Mouse (Mus musculus) lung, postnatal 0 days (tissue): ENCODE measurements at regions not wholly inside any gene's neighbourhood (a gene's known extent, or its start where the extent isn't known, plus 50 kb on each side); places are given as distances from the start of the nearest gene placed in this dataset.

Source experiments
- ATAC-seq: fragments of 200-750 bp; cut with Nextera tagmentation; 2 replicates; pipeline ENCODE4 v1.8.0; 2017; ENCODE audit warnings: moderate library complexity
- DNase-seq: peaks from one replicate; pipeline ENCODE4 v3.0.0-alpha.2; 2016; ENCODE audit warnings: low spot score
- H3K27ac ChIP-seq: fragments of 300-500 bp; sonication (generic); 2 replicates; pipeline ENCODE4 v1.5.1; 2014; ENCODE audit warnings: antibody characterized with exemption, mild to moderate bottlenecking, low read length, mixed read lengths
- H3K27me3 ChIP-seq: fragments of 300-500 bp; sonication (generic); replicated peaks from 2 replicates; pipeline ENCODE4 v1.6.1; 2014; ENCODE audit warnings: low read length, mixed read lengths; ENCODE audit not compliant: insufficient read depth
- H3K36me3 ChIP-seq: fragments of 300-500 bp; sonication (generic); 2 replicates; pipeline ENCODE4 v1.6.1; 2014; ENCODE audit warnings: low read length, mixed read lengths; ENCODE audit not compliant: insufficient read depth
- H3K4me1 ChIP-seq: fragments of 300-500 bp; sonication (generic); 2 replicates; pipeline ENCODE4 v1.6.1; 2014; ENCODE audit warnings: antibody characterized with exemption, low read depth, low read length, mixed read lengths; ENCODE audit not compliant: insufficient read depth
- H3K4me2 ChIP-seq: fragments of 300-500 bp; sonication (generic); replicated peaks from 2 replicates; pipeline ENCODE4 v1.6.1; 2014; ENCODE audit warnings: low read depth, mild to moderate bottlenecking, low read length, moderate library complexity, mixed read lengths
- H3K4me3 ChIP-seq: fragments of 300-500 bp; sonication (generic); 2 replicates; pipeline ENCODE4 v1.5.1; 2014; ENCODE audit warnings: low read depth, low read length
- H3K9ac ChIP-seq: fragments of 300-500 bp; sonication (generic); replicated peaks from 2 replicates; pipeline ENCODE4 v1.6.1; 2014; ENCODE audit warnings: low read depth, mild to moderate bottlenecking
- H3K9me3 ChIP-seq: fragments of 300-500 bp; sonication (generic); 2 replicates; pipeline ENCODE4 v1.6.1; 2016; ENCODE audit warnings: low read length, mixed read lengths
- CTCF ChIP-seq: IDR thresholded peaks from 2 replicates; pipeline ENCODE4 v1.5.1; 2016; ENCODE audit warnings: antibody characterized with exemption, mild to moderate bottlenecking
- EP300 ChIP-seq: IDR thresholded peaks from 2 replicates; pipeline ENCODE4 v1.6.1; 2016; ENCODE audit warnings: antibody characterized with exemption, mild to moderate bottlenecking, control low read depth
- WGBS: fragments of 180-500 bp; shearing (Covaris S2); extraction: QIAGEN DNeasy Blood & Tissue Kit; methylation state at CpG from one replicate; pipeline ENCODE4 v1.1.7; 2014; 5-methylcytosine and 5-hydroxymethylcytosine counted together

DNA sequence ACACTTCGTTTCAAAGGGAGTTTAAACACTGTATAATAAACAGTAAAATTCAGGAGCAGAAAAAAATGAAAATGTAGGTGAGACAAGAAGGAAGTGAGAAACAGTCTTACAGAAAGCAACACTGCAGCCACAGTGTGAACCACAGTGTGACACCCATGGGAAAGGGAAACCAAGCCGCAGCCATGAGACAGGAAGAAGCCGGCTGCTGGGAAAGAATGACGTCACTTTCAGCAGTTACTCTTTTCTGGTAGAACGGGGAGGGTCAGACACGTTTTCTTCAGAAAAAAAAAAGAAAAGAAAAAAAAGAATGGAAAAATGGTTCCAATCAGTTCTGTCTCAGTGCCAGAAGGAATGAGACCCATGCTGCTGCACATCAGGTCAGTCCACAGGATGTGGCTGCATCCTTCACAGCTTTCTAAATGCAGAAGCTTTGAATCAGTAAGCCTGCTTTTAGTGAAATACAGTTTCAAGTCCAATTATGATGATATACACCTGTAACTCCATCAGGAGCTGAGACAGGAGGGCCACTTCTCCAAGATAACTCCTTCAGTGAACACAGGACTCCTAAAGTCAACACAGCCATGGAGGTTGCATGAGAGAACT, 331.2 kb upstream of the Lrrc3b start:
- Histone ChIP-seq H3K9ac (no peak overlapping the region), H3K27me3 (no peaks in the 10 kb centered on the region), H3K27ac (no peak overlapping the region), H3K4me1 (no peaks in the 10 kb centered on the region), H3K4me3 (no peak overlapping the region), H3K36me3 (no peaks in the 10 kb centered on the region), H3K9me3 (no peaks in the 10 kb centered on the region), H3K4me2 (no peak overlapping the region)
- no peak for ATAC-seq
- no peak for DNase-seq
- 53% methylated on average over 6 of the region's 6 CpGs for WGBS
- TF ChIP-seq EP300 (no peak), CTCF (no peak)

GRCm38 (mm10) chr14:15784727-15785126, 345.9 kb upstream of the Lrrc3b start:
- no peak for TF ChIP-seq CTCF
- no peak for TF ChIP-seq EP300
- DNase-seq, result no peak
- no peak overlapping the region for H3K4me3 ChIP-seq

GRCm38 (mm10) chr14:15785230-15785629, 346.4 kb upstream of the Lrrc3b start:
- no peak for ATAC-seq
- Histone ChIP-seq H3K9ac (no peak overlapping the region), H3K4me1 (no peaks in the 10 kb centered on the region), H3K36me3 (no peaks in the 10 kb centered on the region), H3K9me3 (no peaks in the 10 kb centered on the region), H3K4me2 (no peak overlapping the region), H3K4me3 (no peak overlapping the region), H3K27me3 (no peaks in the 10 kb centered on the region), H3K27ac (no peak overlapping the region)
- DNase-seq, result no peak
- no peak for TF ChIP-seq EP300
- no peak for TF ChIP-seq CTCF
- 57% methylated on average over 1 of the region's 1 CpGs for WGBS

More at GRCm38 (mm10) chr14:15784727-15785126, 345.9 kb upstream of the Lrrc3b start:
- Histone ChIP-seq H3K36me3 (no peaks in the 10 kb centered on the region), H3K27me3 (no peaks in the 10 kb centered on the region), H3K27ac (no peak overlapping the region), H3K4me1 (no peaks in the 10 kb centered on the region), H3K9ac (no peak overlapping the region), H3K9me3 (no peaks in the 10 kb centered on the region), H3K4me2 (no peak overlapping the region)
- ATAC-seq, result no peak
- 82% methylated on average over 3 of the region's 3 CpGs for WGBS

- Histone ChIP-seq H3K4me2 (no peak overlapping the region), H3K27me3 (no peaks in the 10 kb centered on the region), H3K4me1 (no peaks in the 10 kb centered on the region), H3K36me3 (no peaks in the 10 kb centered on the region), H3K4me3 (no peak overlapping the region), H3K9me3 (no peaks in the 10 kb centered on the region), H3K9ac (no peak overlapping the region), H3K27ac (no peak overlapping the region)
- ATAC-seq (no peak), DNase-seq (no peak)
- WGBS, result 57% methylated on average over 3 of the region's 3 CpGs
- TF ChIP-seq EP300, result no peak
- no peak for TF ChIP-seq CTCF
Measured at GRCm38 (mm10) chr14:15795698-15796097, 356.9 kb upstream of the Lrrc3b start.

DNA sequence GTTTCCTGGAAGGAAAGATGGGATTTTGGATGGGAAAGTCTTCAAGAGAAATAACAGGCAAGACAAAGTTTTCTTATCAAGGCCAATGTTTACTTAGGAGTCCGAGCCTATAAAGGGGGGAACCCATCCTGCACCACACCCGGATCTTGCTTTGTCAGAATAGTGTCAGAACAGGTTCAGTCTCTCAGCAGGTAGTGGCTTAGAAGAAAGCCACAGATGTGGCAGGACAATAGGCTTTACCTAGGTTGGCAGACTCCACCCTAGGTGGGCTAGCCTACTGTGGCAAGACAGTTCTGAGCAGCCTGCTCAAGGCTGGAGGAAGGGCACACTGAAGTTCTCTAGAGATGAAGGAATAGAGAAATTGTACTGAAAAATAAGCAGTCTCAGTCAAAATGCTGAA, 358.2 kb upstream of the Lrrc3b start:
- no peaks in the 10 kb centered on the region for H3K27me3 ChIP-seq
- no peak overlapping the region for H3K4me3 ChIP-seq
- H3K27ac ChIP-seq, result no peak overlapping the region
- no peak for TF ChIP-seq EP300
- TF ChIP-seq CTCF, result no peak
- no peaks in the 10 kb centered on the region for H3K9me3 ChIP-seq
- DNase-seq, result no peak
- WGBS, result 28% methylated on average over 2 of the region's 2 CpGs
- no peaks in the 10 kb centered on the region for H3K36me3 ChIP-seq
- no peak overlapping the region for H3K9ac ChIP-seq
- no peak for ATAC-seq
- H3K4me2 ChIP-seq, result no peak overlapping the region
- no peaks in the 10 kb centered on the region for H3K4me1 ChIP-seq

DNA sequence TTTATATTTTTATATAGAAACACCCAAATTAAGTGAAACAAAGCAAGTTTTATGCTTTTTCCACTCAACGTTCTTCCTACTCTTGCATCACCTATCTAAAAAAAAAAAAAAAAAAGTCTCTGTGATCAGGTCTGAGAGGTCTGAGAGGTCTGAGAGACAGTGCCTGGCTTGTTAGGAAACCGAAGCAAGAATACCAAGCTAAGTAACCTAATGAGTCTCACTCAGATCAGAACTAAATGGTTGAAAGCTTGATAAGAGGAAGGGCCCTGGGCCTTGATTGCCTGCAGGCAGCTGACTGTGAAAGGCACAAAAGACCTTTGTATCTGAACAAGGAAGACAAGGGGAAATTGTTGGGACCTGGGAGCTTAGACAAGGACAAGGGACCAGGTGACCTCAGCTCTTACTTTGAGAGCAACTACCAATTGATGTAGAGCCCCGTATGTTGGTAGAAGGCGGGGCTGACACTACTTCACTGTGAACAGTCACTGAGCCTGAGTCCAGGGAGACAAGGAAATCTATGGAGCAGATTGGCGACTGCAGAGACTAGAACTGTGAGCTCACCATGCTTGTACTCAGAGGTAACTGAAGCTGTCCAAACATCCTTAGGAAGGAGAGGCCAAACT, 362.8 kb upstream of the Lrrc3b start:
- H3K4me2 ChIP-seq, result no peak overlapping the region
- H3K9me3 ChIP-seq, result no peaks in the 10 kb centered on the region
- no peaks in the 10 kb centered on the region for H3K4me1 ChIP-seq
- 50% methylated on average over 5 of the region's 5 CpGs for WGBS
- H3K36me3 ChIP-seq, result no peaks in the 10 kb centered on the region
- no peak overlapping the region for H3K9ac ChIP-seq
- H3K27ac ChIP-seq, result no peak overlapping the region
- no peak for ATAC-seq
- TF ChIP-seq EP300 (no peak), CTCF (no peak)
- H3K27me3 ChIP-seq, result no peaks in the 10 kb centered on the region
- H3K4me3 ChIP-seq, result no peak overlapping the region
- DNase-seq, result peak; percentile 7

GRCm38 (mm10) chr14:15809083-15809482, 370.3 kb upstream of the Lrrc3b start:
- no peak for TF ChIP-seq EP300
- no peak for TF ChIP-seq CTCF
- no peak overlapping the region for H3K4me2 ChIP-seq
- H3K36me3 ChIP-seq, result no peaks in the 10 kb centered on the region
- H3K9me3 ChIP-seq, result no peaks in the 10 kb centered on the region
- no peak overlapping the region for H3K4me3 ChIP-seq
- ATAC-seq (no peak), DNase-seq (no peak)
- no peaks in the 10 kb centered on the region for H3K4me1 ChIP-seq
- no peaks in the 10 kb centered on the region for H3K27me3 ChIP-seq
- no peak overlapping the region for H3K27ac ChIP-seq
- H3K9ac ChIP-seq, result no peak overlapping the region
- 75% methylated on average over 2 of the region's 2 CpGs for WGBS
